Mouse (Mus musculus): ENCODE measurements around the gene Slc41a3.
A peak's percentile ranks its signal among the peaks of the same experiment; 100 is the strongest.

The Slc41a3 gene

GRCm38 (mm10) chr6:90597592-90597991 is 6.9 kb upstream of the Slc41a3 start:
- DNase-seq (ENCODE audit: low read depth), result no peak

GRCm38 (mm10) chr6:90598197-90598596 is 6.3 kb upstream of the Slc41a3 start:
- DNase-seq (ENCODE audit: low read depth), result no peak

GRCm38 (mm10) chr6:90600351-90600750 is 4.2 kb upstream of the Slc41a3 start:
- no peak for DNase-seq (ENCODE audit: low read depth)

GRCm38 (mm10) chr6:90601736-90602135 is 2.8 kb upstream of the Slc41a3 start:
- DNase-seq (ENCODE audit: low read depth), result no peak

GRCm38 (mm10) chr6:90602304-90602703 is 2.2 kb upstream of the Slc41a3 start:
- no peak for DNase-seq (ENCODE audit: low read depth)

- no peak for DNase-seq (ENCODE audit: low read depth)
Measured at GRCm38 (mm10) chr6:90603126-90603525, 1.4 kb upstream of the Slc41a3 start.

- DNase-seq (ENCODE audit: low read depth), result no peak
Measured at GRCm38 (mm10) chr6:90604130-90604529, 395 bp upstream of the Slc41a3 start.

GRCm38 (mm10) chr6:90605298-90605665 is 757 bp downstream of the Slc41a3 start:
- peak; percentile 55 for DNase-seq (ENCODE audit: low read depth)

GRCm38 (mm10) chr6:90606538-90606937 is 2.0 kb downstream of the Slc41a3 start:
- DNase-seq (ENCODE audit: low read depth), result peak; percentile 82

GRCm38 (mm10) chr6:90607196-90607595 is 2.7 kb downstream of the Slc41a3 start:
- peak; percentile 90 for DNase-seq (ENCODE audit: low read depth)

GRCm38 (mm10) chr6:90608186-90608585 is 3.7 kb downstream of the Slc41a3 start:
- DNase-seq (ENCODE audit: low read depth), result peak; percentile 52

GRCm38 (mm10) chr6:90610248-90610647 is 5.7 kb downstream of the Slc41a3 start:
- DNase-seq (ENCODE audit: low read depth), result no peak

- DNase-seq (ENCODE audit: low read depth), result no peak
Measured at GRCm38 (mm10) chr6:90613277-90613676, 8.8 kb downstream of the Slc41a3 start.

GRCm38 (mm10) chr6:90615362-90615761 is 10.8 kb downstream of the Slc41a3 start:
- no peak for DNase-seq (ENCODE audit: low read depth)

GRCm38 (mm10) chr6:90615991-90616390 is 11.5 kb downstream of the Slc41a3 start:
- no peak for DNase-seq (ENCODE audit: low read depth)

GRCm38 (mm10) chr6:90616481-90616880 is 12.0 kb downstream of the Slc41a3 start:
- no peak for DNase-seq (ENCODE audit: low read depth)

GRCm38 (mm10) chr6:90618274-90618673 is 13.7 kb downstream of the Slc41a3 start:
- DNase-seq (ENCODE audit: low read depth), result no peak

GRCm38 (mm10) chr6:90618821-90619636 is 14.5 kb downstream of the Slc41a3 start:
- no peak for DNase-seq (ENCODE audit: low read depth)

GRCm38 (mm10) chr6:90619936-90620335 is 15.4 kb downstream of the Slc41a3 start:
- DNase-seq (ENCODE audit: low read depth), result no peak

- DNase-seq (ENCODE audit: low read depth), result no peak
Measured at GRCm38 (mm10) chr6:90620791-90621583, 16.5 kb downstream of the Slc41a3 start.

GRCm38 (mm10) chr6:90621584-90621890 is 17.0 kb downstream of the Slc41a3 start:
- no peak for DNase-seq (ENCODE audit: low read depth)

- DNase-seq (ENCODE audit: low read depth), result no peak
Measured at GRCm38 (mm10) chr6:90622758-90623455, 18.4 kb downstream of the Slc41a3 start.

GRCm38 (mm10) chr6:90623456-90623836 is 18.9 kb downstream of the Slc41a3 start:
- no peak for DNase-seq (ENCODE audit: low read depth)
